Mouse (Mus musculus): ENCODE results near the gene Nkain1.

Nkain1 gene

DNA sequence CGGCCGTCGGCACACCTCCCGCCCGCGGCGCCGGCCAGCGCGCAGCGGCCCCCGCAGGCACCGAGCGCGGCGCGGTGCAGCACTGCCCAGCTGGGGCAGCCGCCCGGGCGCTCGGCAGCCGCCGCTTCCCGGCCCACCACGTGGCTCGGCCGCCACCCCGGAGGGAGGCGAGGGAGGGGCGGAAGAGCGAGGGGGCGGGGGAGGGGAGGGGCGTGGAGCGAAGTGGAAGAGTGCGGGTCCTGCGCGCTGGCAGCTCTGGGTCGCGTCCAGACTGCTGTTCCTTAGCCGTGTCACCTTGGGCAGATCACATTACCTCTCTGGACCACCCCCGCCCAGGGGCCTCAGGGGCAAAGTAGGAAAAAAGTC lies at the start of gene Nkain1:
Gene Nkain1, minus strand, starts transcription at position 126 of the 366 bp plus-strand sequence.
- CTCF ChIA-PET = no interaction called here

DNA sequence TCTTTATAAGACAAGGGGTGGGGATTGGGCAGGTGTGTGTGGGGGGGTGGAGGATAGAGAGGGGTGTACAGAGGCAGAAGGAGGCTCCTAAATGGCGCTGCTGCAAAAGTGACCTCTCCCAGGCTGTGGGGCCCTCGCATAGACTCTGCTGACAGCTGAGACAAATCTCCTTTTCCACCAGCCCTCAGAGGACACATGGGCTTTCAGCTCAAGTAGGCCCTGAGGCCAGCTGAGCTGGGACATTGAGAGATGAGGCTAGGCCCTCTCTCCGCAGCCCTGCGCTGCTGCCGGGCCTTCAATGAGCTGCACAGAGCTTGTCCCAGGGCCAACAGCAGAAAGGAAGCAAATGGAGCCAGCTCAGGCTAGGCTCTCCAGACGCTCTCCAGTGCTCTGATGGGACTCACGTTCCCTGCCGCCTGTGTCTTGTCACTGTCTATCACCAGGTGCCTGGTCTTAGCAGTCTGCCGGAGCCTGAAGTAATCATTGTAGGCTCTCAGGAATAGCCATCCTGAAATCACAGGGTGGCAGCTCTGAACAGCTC lies 4.8 kb upstream of the Nkain1 start:
- CTCF ChIA-PET = interaction anchor here (0.6 kb wide), 1 partner anchor 197 kb away, joined by 3 read pairs; no protein-coding TSS in a partner anchor

DNA sequence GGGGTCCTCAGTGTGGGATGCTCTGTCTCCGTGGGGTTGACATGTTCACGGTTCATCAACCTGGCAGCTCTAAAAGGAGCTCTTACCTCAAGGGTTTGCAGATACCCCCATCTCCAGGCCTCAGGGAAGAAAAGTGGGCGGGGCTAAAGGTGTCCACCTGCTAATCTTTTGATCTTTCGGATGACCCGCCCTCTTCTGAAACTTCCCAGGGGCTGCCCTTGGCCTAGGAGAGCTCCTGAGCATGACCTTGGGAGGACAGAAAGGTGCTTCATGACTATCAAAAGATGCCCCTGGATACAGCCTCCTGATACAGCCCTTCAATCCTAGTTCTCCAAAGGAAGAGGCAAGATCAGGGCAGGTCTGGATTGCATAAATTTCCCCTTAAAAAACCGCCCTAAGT lies 3.1 kb upstream of the Nkain1 start:
- CTCF ChIA-PET = no interaction called here

DNA sequence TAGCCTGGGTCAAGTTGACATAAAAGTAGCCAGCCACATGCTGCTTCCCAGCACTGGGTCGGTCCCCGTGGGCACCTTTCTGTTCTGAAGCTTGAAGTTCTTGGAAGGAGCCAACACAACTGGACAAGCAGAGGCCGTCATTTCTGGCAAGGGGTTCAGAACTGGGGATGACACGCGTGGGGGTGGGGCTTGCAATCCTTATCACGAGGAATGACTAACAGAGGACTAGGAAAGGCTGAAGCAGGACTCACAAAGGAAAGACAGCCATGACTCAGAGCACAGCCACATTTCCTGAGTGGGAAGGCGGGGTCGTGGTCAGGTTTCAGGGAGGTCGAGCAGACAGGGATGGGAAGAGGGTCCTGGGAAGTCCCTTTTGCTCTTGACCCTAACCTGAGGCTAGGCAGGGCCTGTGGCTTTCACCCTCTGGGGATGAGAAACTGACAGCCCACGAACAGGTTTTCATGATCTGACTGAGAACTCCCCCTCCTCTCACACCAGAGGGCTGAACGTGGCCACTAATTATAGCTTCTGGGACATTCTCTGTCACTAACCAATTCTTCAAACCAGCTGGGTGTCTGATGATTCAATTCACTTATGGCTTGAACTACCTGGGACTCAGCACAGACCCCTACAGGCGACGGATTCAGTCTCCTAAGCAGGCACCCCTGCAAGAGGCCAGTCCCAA lies 2.4 kb upstream of the Nkain1 start:
- CTCF ChIA-PET = no interaction called here

DNA sequence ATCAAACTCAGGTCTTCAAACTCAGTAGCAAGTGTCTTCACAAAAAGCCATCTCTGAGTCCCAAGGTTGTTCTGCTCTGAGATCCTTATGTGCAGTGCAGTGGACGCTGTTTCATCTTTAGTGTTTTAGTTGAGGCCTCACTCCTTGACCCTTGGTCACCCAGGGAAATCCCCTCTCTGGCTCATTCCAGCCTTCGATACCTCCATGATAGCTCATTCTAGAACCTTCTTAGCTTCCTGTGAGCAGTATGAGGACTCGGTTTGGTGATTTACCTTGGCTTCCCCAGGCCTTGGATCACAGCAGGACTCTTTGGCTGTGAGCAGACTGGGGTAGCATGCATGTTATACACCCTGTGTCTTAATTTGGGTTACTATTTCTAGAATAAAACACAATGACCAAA lies 1.6 kb upstream of the Nkain1 start:
- CTCF ChIA-PET = no interaction called here

DNA sequence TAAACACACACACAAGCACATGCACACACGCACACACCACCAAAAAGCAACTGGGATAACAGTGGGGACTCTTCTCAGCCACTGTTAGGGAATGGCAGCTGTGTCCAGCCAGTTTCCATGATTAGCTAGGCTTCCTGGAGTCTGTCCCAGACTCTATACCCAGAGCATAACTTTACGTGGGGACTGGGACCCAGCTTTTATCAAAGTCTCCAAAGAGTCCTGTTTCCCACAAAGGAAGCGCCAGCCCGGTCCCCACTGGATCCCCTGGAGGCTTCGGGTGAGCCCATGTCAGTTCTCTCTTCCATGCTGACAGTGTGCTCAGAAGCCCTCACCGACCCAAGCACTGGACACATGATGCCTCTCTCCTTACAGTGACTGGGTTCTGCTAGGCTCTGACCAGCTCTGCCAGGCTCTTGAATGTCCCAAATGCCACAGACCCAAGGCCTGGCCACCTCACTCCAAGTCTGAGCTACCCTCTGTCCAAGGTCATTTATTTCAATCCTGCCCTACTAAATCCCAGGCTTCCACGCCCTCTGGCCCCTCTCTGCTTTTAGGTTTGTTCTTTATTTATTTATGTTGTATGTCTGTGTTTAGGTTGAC lies 988 bp upstream of the Nkain1 start:
- CTCF ChIA-PET = no interaction called here

DNA sequence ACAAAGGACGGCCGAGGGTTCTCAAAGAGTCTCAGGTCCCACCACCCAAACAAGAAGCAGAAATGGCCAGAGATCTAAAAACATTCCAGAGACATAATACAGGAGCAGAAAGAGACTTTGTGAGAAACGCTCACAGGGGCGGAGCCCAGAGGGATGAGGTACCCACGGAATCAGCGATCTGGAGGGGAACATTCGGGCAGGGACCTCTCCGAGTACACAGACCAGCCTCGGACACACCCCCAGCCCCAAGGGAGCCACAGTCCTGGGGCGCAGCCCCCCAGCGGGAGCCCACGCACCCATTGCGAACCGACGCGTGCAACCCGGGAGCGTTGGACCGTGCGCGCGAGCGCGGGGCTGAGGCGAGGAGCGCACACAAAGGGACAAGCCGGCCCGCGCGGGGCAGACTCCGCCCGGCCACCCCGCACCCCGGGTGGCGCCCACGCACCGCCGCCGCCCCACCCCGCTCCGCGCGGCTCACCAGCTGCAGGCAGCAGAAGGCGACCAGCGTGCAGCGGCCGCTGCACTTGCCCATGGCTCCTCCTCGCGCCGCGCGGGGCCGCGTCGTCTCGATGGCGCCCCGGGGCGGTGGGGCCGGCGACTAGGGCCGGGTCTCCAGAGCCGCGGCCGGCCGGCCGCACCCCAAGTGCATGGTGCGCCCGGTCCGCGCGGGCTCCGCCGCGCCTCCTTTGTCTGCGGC lies 474 bp downstream of the Nkain1 start:
- CTCF ChIA-PET = no interaction called here

DNA sequence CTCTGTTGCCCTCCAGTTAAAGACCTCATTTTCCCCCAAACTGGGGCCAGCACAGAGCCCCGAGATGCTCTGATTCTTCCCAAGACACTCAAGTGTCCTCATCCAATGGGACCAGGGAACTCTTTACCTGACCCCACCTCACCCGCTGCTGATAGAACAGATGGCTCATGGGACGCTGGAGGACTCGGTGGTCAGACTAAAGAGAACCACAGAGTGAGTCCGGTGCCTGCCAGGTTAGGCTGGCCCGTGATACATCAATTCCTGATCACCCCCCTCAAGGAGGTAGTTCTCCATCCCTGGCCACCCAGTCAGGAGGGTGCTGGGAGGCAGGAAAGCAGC lies 992 bp downstream of the Nkain1 start:
- CTCF ChIA-PET = no interaction called here

DNA sequence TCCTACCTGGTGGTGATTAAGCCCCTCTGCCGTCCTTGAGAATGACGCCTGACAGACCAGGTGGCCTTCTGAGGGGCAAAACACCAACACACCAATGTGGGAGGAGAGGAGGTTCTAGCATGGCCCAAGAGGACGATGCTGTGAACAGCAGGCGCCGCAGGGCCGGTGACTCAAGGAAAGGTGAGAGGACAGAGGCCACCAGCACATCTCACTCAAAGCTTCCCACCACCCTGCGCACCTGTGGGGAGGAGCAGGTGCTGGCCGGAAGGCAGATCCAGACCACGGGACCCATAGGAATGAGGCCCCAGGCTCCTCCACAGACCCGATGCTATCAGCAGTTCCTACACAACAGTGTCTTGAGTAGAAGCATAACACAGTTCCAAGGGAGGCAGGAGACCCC lies 1.4 kb downstream of the Nkain1 start:
- CTCF ChIA-PET = no interaction called here

DNA sequence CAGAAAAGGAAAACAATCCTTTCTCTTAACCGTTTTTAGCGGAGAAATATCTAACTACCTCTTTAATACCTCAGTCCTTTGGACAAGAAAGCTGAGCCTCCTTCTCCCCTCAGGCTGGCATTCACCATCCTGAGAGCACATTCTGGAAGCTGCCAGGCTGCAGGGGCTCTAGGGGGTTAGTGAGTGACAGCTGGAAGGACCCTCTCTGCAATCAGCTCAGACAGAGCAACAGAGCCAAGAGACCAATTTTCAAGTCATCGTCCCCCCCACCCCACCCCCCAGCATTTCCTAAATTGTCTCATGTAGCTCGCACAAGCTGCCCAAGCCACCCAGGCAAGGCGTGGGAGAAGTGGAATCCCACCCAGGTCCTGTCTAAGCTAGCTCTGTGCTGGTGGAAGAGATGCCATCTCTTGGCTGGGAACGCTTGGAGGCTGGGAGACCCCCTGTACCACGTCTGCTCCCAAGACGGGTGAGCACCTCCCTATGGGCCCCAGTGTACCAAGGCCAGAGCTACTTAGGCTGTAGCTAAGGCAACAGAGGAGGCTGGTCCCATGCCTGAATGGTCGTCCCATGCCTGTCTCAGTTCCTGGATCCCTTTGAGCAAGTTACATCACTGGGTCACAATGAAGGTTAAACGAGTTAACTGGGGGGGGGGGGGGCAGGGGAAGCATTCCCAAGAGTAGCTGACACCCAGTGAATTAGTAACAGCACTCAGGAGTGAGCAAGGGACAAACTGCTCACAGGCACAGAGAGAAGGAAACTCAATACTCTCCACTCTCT lies 2.8 kb downstream of the Nkain1 start:
- CTCF ChIA-PET = interaction anchor here (0.5 kb wide), 1 partner anchor 303 kb away, joined by 5 read pairs; no protein-coding TSS in a partner anchor

DNA sequence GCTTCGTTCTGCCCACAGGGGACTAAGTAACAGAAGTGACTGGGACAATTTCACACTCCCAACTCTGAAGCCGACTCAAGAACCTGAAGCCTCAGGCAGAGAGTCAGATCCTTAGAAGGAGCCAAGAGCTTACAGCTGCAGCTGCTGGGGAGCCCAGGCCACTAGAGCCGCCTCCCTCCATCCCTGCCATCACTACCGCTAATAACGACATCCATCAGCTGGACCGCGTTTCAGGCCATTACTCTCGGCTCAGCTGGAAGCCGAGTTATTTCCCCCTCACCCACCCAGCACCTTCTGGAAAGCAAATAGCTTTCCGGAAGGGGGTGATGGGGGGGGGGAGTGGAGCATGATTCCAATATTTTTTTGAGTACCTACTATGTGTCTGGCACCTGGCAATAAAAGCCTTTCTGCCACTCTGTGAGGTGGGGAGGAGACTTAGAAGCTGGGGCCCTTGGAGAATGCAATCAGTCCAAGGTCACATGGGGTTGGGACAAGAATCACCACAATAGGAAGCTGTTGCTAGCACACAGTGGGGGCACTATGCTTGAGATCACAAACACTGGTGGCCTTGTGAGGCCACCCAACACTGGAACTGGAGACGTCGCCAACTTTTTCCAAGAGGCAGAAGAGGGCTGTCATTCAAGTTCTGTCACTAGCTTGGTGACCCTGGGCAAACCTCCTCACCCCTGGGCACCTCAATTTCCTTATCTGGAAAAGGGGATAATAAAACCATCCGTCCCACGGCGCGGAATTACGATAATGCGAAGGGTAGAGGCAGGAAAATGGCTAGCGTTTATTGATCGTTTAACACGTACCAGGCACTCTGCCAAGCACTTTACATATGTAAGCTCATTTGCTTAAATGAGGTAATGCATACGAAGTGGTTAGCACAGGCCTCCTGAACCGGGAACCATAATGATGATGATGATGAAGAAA lies 5.7 kb downstream of the Nkain1 start:
- CTCF ChIA-PET = no interaction called here

DNA sequence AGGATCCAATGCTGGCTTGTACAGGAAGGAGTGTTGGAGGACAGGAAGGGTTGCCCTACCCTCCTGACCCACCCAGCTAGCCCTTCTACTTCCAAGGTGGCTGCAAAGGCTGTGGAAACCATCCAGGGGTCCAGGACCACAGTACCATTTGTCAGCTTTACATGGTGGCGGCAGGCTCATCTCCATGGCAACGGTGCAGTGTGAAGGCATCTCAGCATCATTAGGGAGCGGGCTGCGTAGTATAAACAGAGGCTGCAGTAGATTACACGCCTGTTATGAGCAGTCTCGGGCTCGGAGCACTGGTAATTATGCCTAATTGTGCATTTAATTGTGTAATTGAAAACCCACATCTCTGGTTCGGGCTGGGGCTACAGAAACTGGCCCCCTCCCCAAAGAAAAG lies 10.2 kb downstream of the Nkain1 start:
- CTCF ChIA-PET = no interaction called here

DNA sequence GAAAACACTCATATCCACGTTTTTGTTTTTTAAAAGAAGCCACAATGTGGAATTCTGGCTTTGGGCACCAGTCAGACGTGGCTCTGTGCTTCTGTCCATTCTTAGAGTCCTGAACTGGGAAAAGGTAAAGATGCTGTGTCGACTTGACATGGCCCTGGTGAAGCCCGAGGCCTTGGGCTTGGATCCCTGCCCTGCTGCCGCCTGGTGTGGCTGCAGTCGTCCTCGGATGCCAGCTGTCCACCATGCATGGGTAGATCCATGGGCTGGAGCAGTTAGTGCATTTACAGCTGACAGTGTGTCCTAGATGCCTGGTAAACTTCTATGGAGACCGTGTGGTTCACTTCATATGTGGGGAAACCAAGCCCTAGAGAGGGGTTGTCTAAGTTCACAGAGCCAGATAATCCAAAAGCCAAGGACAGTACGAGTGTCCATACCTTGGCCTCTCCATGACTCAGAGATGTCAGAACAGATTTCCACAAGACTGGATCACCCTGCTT lies 10.7 kb downstream of the Nkain1 start:
- CTCF ChIA-PET = no interaction called here

DNA sequence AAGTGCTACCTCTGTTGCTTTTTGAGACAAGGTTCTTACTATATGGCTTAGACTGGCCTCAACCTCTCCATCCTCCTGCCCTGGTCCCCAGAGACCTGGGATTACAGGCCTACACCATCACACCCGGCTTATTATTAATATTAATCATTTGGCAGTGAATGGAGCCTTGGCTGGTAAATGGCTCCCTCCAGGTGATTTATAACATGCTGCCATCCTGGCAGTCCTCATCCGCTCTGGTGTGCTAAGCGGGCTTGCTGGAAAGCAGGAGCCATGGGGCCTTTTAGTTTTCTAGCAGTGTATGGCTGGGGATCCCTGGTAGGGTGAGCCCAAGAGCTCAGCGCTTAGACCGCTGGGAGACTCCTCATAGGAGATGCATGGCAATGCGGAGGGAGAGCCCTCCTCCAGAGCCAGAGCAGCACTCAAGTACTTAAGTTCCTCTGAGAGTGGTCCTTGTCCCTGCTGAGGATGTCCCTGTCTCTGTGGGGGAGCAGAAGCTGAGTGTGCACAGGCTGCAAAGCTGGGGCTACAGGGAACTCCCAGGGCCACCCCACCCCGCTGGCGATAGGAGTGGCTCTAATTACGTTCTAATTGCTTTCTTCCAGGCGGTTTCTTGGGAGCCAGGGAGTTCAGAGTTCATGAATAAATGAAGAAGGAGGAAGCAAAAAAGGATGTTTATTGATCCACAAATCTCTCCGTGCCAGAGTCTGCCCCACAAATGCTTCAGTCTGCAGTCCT lies 13.2 kb downstream of the Nkain1 start:
- CTCF ChIA-PET = no interaction called here

DNA sequence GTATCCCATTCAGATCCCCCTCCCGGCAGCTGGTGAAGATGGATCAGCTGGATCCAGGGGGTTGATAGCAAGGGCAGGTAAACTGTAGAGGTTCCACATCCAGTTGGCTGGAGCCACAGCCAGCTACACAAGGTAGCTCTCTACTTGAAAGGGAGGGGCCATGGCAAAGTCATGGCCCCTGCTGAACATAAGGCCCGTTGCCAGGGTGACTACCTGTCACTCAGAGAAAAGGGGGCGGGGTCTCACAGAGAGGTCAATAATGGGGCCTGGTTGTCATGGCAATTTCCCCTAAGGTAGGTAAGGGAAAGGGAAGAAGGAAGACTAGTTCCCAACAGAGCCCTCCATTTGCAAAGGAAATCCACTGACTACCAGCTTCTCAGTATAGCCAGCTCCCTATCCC lies 14.8 kb downstream of the Nkain1 start:
- CTCF ChIA-PET = interaction anchor here (0.6 kb wide), 1 partner anchor 31 kb away, joined by 3 read pairs; no protein-coding TSS in a partner anchor

DNA sequence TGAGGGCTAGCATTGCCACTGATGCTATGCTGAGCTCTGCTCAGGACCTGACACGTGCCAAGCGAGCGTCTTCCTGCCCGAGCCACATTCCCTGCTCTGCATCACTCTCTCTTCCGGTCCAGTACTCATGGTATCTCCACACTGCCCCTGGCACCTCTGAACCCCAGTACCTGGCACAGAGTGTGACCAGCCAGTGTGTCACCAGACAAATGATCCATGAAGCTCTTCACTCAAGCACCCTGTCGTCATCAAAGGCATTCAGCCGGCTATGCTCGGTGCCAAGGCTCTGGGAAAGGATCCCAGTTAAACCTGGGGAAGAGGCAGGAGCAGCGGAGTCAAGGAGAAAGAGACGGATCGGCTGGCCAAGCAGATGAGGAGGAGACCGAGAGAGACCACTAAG lies 16.1 kb downstream of the Nkain1 start:
- CTCF ChIA-PET = no interaction called here

DNA sequence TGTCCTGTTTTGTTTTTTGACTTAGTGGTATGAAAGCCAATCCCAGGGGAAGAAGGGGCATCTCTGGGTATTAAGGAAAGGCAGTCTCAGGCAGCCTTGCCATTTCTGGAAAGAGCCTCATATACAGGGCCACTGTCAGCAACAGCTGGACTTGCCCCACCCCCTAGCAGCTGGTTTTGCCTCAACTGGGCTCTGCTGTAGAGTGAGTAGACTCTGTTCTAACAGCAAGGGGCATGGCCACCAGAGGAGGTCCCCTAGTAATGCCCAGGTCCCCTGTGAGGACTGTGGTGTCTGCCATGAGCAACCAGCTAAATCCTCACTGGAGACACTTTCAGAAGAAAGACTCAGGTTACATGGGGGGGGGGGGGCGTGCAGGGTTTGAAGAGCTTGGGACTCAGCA lies 17.0 kb downstream of the Nkain1 start:
- CTCF ChIA-PET = no interaction called here

DNA sequence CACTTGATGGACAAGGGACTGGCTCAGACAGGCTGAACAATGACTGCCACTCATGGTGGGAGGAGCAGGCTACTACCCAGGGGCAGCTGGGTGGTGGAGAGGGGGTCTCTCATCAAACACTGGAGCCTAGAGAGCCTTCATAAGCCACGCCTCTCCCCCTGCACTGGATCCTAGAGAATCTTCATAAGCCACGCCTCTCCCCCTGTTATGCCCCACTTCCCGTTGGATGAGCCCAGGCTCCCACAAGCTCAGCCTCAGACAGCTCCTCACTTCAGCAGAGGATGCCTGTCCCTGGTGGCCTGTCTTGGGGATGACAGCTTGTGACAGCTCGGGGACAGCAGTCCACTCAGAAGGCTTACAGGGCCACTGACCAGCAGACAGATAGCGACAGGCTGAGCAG lies 17.7 kb downstream of the Nkain1 start:
- CTCF ChIA-PET = no interaction called here

DNA sequence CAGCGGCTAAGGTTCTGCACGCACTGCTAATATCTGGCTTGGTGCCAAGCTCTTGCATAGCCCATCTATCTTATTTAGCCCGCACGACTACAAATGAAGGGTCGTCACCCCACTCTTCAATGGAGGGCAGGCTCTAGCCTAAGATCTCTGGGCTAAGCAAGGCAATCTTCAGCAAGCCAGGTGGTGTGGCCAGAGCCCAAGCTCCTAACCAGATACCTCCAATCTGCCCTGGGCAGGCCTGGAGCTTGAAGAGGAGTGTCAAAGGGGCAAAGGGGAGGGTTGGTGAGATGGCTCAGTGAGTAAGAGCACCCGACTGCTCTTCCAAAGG lies 20.9 kb downstream of the Nkain1 start:
- CTCF ChIA-PET = no interaction called here

DNA sequence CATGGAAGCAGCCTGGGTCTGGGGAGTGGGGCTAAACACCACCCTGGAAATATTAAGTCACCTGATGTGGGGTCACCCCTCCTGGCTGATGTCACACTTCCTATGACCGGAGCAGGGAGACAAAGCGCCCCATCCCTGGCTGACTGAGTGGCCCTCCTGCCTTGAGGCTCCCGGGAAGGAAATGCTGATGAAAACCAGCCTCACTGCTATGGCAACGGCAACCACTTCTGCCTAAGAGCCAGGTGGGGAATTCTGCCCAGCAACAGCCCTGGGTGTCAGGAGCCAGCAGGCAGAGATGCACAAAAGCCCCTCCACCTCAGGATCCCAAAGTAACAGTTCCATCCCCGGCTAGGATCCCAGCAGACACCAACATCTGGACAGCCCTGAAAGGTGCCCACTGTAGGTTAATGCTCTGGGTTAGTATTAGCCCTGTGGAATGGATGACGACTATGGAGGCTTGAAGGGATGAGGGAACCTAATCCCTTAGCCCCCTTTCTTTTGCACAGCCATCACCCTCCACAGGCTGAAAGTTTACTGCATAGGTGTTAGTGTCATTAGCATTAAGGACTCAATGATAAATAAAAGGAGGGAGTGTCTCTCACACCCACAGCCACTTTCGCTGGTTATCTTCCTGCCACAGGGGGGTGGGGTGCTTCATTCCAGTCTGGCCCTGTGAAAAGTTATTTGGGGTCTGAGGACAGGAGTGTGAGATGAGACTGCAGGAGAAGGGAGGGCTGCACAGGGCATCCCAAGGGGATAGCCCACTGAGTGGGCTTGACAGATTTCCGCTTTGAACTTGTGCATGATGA lies 21.5 kb downstream of the Nkain1 start:
- CTCF ChIA-PET = no interaction called here
